Mouse (Mus musculus) embryonic facial prominence, embryonic 11.5 days (tissue): ENCODE results near the gene Fam193a. TPM values are rescaled to one million over a fixed set of nuclear protein-coding genes. Genes with fewer than 3 reads are reported as not detected.

Experiments
- ATAC-seq: fragments of 200-750 bp; cut with Nextera tagmentation; replicated peaks from 2 replicates; pipeline ENCODE4 v1.8.0; 2017; ENCODE audit warnings: low read depth; ENCODE audit not compliant: insufficient number of reproducible peaks, low FRiP score, low TSS enrichment
- DNase-seq: peaks from one replicate; pipeline ENCODE4 v3.0.0-alpha.2; 2015; ENCODE audit warnings: low spot score
- H3K27ac ChIP-seq: fragments of 300-500 bp; sonication (generic); replicated peaks from 2 replicates; pipeline ENCODE4 v1.5.1; 2014; ENCODE audit warnings: mild to moderate bottlenecking, low read depth, low read length, control low read depth
- H3K27me3 ChIP-seq: fragments of 300-500 bp; sonication (generic); 2 replicates; pipeline ENCODE4 v1.6.1; 2014; ENCODE audit warnings: mild to moderate bottlenecking, low read length, moderate library complexity, mixed read lengths; ENCODE audit not compliant: control insufficient read depth, insufficient read depth
- H3K36me3 ChIP-seq: fragments of 300-500 bp; sonication (generic); replicated peaks from 2 replicates; pipeline ENCODE4 v1.6.1; 2014; ENCODE audit warnings: low read depth, mild to moderate bottlenecking, low read length, moderate library complexity, mixed read lengths; ENCODE audit not compliant: control insufficient read depth, insufficient read depth
- H3K4me1 ChIP-seq: fragments of 300-500 bp; sonication (generic); 2 replicates; pipeline ENCODE4 v1.6.1; 2014; ENCODE audit warnings: low read length, mixed read lengths; ENCODE audit not compliant: control insufficient read depth, insufficient read depth
- H3K4me2 ChIP-seq: fragments of 300-500 bp; sonication (generic); 2 replicates; pipeline ENCODE4 v1.6.1; 2014; ENCODE audit warnings: low read depth, mild to moderate bottlenecking, control low read depth, low read length, moderate library complexity
- H3K4me3 ChIP-seq: fragments of 300-500 bp; sonication (generic); 2 replicates; pipeline ENCODE4 v1.5.1; 2014; ENCODE audit warnings: low read depth, low read length, control low read depth
- H3K9ac ChIP-seq: fragments of 300-500 bp; sonication (generic); replicated peaks from 2 replicates; pipeline ENCODE4 v1.6.1; 2014; ENCODE audit warnings: mild to moderate bottlenecking, control low read depth, low read length
- H3K9me3 ChIP-seq: fragments of 300-500 bp; sonication (generic); replicated peaks from 2 replicates; pipeline ENCODE4 v1.6.1; 2016; ENCODE audit warnings: mild to moderate bottlenecking, low read length, inconsistent platforms, mixed read lengths; ENCODE audit not compliant: control insufficient read depth
- WGBS: fragments of 180-500 bp; shearing (Covaris S2); extraction: QIAGEN DNeasy Blood & Tissue Kit; methylation state at CpG from one replicate; pipeline ENCODE4 v1.1.7; 2014; 5-methylcytosine and 5-hydroxymethylcytosine counted together
- polyA plus RNA-seq: library from polyadenylated mRNA; unstranded; fragments of >200 nt; fragmentation: Nextera tagmentation; extraction: Ambion mirVana; gene quantifications from 2 replicates; pipeline ENCODE4 v1.2.1, GENCODE M21; 2014

Fam193a gene
- polyA plus RNA-seq, 1 experiment from 2014 or later, result 13.1 TPM

GRCm38 (mm10) chr5:34468039-34468775 is 98.5 kb downstream of the Fam193a start:
- Histone ChIP-seq H3K4me1 (no peaks in the 10 kb centered on the region), H3K27me3 (no peaks in the 10 kb centered on the region), H3K36me3 (peaks cover 7% of the 10 kb centered on the region), H3K27ac (no peak overlapping the region), H3K4me2 (no peak overlapping the region), H3K9ac (no peak overlapping the region), H3K4me3 (no peak overlapping the region), H3K9me3 (no peaks in the 10 kb centered on the region)
- ATAC-seq, result no peak
- WGBS, result 97% methylated on average over 2 of the region's 2 CpGs
- DNase-seq, result no peak

- Histone ChIP-seq H3K36me3 (peaks cover 12% of the 10 kb centered on the region), H3K9ac (no peak overlapping the region), H3K4me2 (no peak overlapping the region), H3K4me1 (no peaks in the 10 kb centered on the region), H3K9me3 (no peaks in the 10 kb centered on the region), H3K4me3 (no peak overlapping the region), H3K27me3 (no peaks in the 10 kb centered on the region), H3K27ac (no peak overlapping the region)
- ATAC-seq (no peak), DNase-seq (no peak)
- 84% methylated on average over 3 of the region's 3 CpGs for WGBS
Measured at GRCm38 (mm10) chr5:34480926-34481325, 111.2 kb downstream of the Fam193a start.

- Histone ChIP-seq H3K4me1 (no peaks in the 10 kb centered on the region), H3K4me2 (no peak overlapping the region), H3K9me3 (no peaks in the 10 kb centered on the region), H3K27me3 (no peaks in the 10 kb centered on the region), H3K9ac (no peak overlapping the region), H3K36me3 (no peaks in the 10 kb centered on the region), H3K4me3 (no peak overlapping the region), H3K27ac (no peak overlapping the region)
- ATAC-seq (no peak), DNase-seq (no peak)
- 91% methylated on average over 15 of the region's 15 CpGs for WGBS
Measured at GRCm38 (mm10) chr5:34485731-34486130, 116.0 kb downstream of the Fam193a start.

- H3K4me3 ChIP-seq, result no peak overlapping the region
- H3K27ac ChIP-seq, result no peak overlapping the region
- no peak overlapping the region for H3K9ac ChIP-seq
- H3K27me3 ChIP-seq, result no peaks in the 10 kb centered on the region
- WGBS, result 78% methylated on average over 6 of the region's 6 CpGs
- ATAC-seq (no peak), DNase-seq (no peak)
- H3K9me3 ChIP-seq, result no peaks in the 10 kb centered on the region
- H3K4me1 ChIP-seq, result no peaks in the 10 kb centered on the region
- H3K36me3 ChIP-seq, result no peaks in the 10 kb centered on the region
- H3K4me2 ChIP-seq, result no peak overlapping the region
Measured at GRCm38 (mm10) chr5:34487320-34488090, 117.8 kb downstream of the Fam193a start.

GRCm38 (mm10) chr5:34488741-34489417 is 119.1 kb downstream of the Fam193a start:
- no peak overlapping the region for H3K27ac ChIP-seq
- H3K36me3 ChIP-seq, result no peaks in the 10 kb centered on the region
- no peaks in the 10 kb centered on the region for H3K27me3 ChIP-seq
- H3K9ac ChIP-seq, result no peak overlapping the region
- WGBS, result 80% methylated on average over 6 of the region's 6 CpGs
- no peak overlapping the region for H3K4me3 ChIP-seq
- H3K4me1 ChIP-seq, result no peaks in the 10 kb centered on the region
- H3K9me3 ChIP-seq, result no peaks in the 10 kb centered on the region
- ATAC-seq (no peak), DNase-seq (no peak)
- no peak overlapping the region for H3K4me2 ChIP-seq

- no peak for ATAC-seq
- H3K4me2 ChIP-seq, result no peak overlapping the region
- DNase-seq, result no peak
- WGBS, result 93% methylated on average over 3 of the region's 3 CpGs
- H3K4me1 ChIP-seq, result no peaks in the 10 kb centered on the region
- no peaks in the 10 kb centered on the region for H3K9me3 ChIP-seq
- H3K27ac ChIP-seq, result no peak overlapping the region
- H3K27me3 ChIP-seq, result no peaks in the 10 kb centered on the region
- H3K9ac ChIP-seq, result no peak overlapping the region
- H3K4me3 ChIP-seq, result no peak overlapping the region
- no peaks in the 10 kb centered on the region for H3K36me3 ChIP-seq
Measured at GRCm38 (mm10) chr5:34489418-34489787, 119.7 kb downstream of the Fam193a start.

- H3K9me3 ChIP-seq, result no peaks in the 10 kb centered on the region
- no peaks in the 10 kb centered on the region for H3K36me3 ChIP-seq
- H3K4me3 ChIP-seq, result no peak overlapping the region
- DNase-seq (no peak), ATAC-seq (no peak; the same call in 1 of the 2 replicates)
- H3K4me1 ChIP-seq, result no peaks in the 10 kb centered on the region
- no peaks in the 10 kb centered on the region for H3K27me3 ChIP-seq
- H3K9ac ChIP-seq, result no peak overlapping the region
- no peak overlapping the region for H3K27ac ChIP-seq
- no peak overlapping the region for H3K4me2 ChIP-seq
- WGBS, result 81% methylated on average over 6 of the region's 6 CpGs
Measured at GRCm38 (mm10) chr5:34496745-34497144, 127.0 kb downstream of the Fam193a start.

- no peaks in the 10 kb centered on the region for H3K4me1 ChIP-seq
- no peaks in the 10 kb centered on the region for H3K27me3 ChIP-seq
- 80% methylated on average over 5 of the region's 5 CpGs for WGBS
- H3K9me3 ChIP-seq, result no peaks in the 10 kb centered on the region
- H3K4me3 ChIP-seq, result no peak overlapping the region
- DNase-seq (no peak), ATAC-seq (no peak)
- H3K9ac ChIP-seq, result no peak overlapping the region
- no peak overlapping the region for H3K27ac ChIP-seq
- no peaks in the 10 kb centered on the region for H3K36me3 ChIP-seq
- no peak overlapping the region for H3K4me2 ChIP-seq
Measured at GRCm38 (mm10) chr5:34500886-34501285, 131.2 kb downstream of the Fam193a start.
